Mouse (Mus musculus) stomach, embryonic 14.5 days (tissue): ENCODE results near the gene Ptprg. TPM values are rescaled to one million over a fixed set of nuclear protein-coding genes. Genes with fewer than 3 reads are reported as not detected.

ENCODE experiments used
- ATAC-seq: fragments of 200-750 bp; cut with Nextera tagmentation; 2 replicates; pipeline ENCODE4 v1.8.0; 2017; ENCODE audit warnings: low read depth, moderate TSS enrichment; ENCODE audit not compliant: insufficient number of reproducible peaks, insufficient read depth, low FRiP score
- H3K27ac ChIP-seq: fragments of 300-500 bp; sonication (generic); 2 replicates; pipeline ENCODE4 v1.5.1; 2014; ENCODE audit warnings: mild to moderate bottlenecking, low read length, moderate library complexity, mixed read lengths
- H3K27me3 ChIP-seq: fragments of 300-500 bp; sonication (generic); 2 replicates; pipeline ENCODE4 v1.6.1; 2014; ENCODE audit warnings: low read length, control low read depth, mixed read lengths; ENCODE audit not compliant: control insufficient read depth, insufficient read depth
- H3K36me3 ChIP-seq: fragments of 300-500 bp; sonication (generic); 2 replicates; pipeline ENCODE4 v1.6.1; 2014; ENCODE audit warnings: mild to moderate bottlenecking, control low read depth, low read length, moderate library complexity, mixed read lengths; ENCODE audit not compliant: control insufficient read depth, insufficient read depth
- H3K4me1 ChIP-seq: fragments of 300-500 bp; sonication (generic); 2 replicates; pipeline ENCODE4 v1.6.1; 2014; ENCODE audit warnings: low read length, control low read depth, mixed read lengths; ENCODE audit not compliant: control insufficient read depth, insufficient read depth
- H3K4me2 ChIP-seq: fragments of 300-500 bp; sonication (generic); replicated peaks from 2 replicates; pipeline ENCODE4 v1.6.1; 2014; ENCODE audit warnings: low read depth, low read length, control low read depth
- H3K4me3 ChIP-seq: fragments of 300-500 bp; sonication (generic); 2 replicates; pipeline ENCODE4 v1.5.1; 2014; ENCODE audit warnings: low read depth, low read length, control low read depth
- H3K9ac ChIP-seq: fragments of 300-500 bp; sonication (generic); replicated peaks from 2 replicates; pipeline ENCODE4 v1.6.1; 2014; ENCODE audit warnings: low read depth, mild to moderate bottlenecking, control low read depth, low read length, moderate library complexity, mixed read lengths
- H3K9me3 ChIP-seq: fragments of 300-500 bp; sonication (generic); 2 replicates; pipeline ENCODE4 v1.6.1; 2016; ENCODE audit warnings: low read depth, low read length, control low read depth; ENCODE audit not compliant: control insufficient read depth
- WGBS: fragments of 180-500 bp; shearing (Covaris S2); extraction: QIAGEN DNeasy Blood & Tissue Kit; methylation state at CpG from one replicate; pipeline ENCODE4 v1.1.7; 2014; 5-methylcytosine and 5-hydroxymethylcytosine counted together
- polyA plus RNA-seq: library from polyadenylated mRNA; unstranded; fragments of >200 nt; fragmentation: Nextera tagmentation; extraction: Ambion mirVana; gene quantifications from 2 replicates; pipeline ENCODE4 v1.2.1, GENCODE M21; 2014

The Ptprg gene
- polyA plus RNA-seq, 1 experiment from 2014 or later = 31.3 TPM

- Histone ChIP-seq H3K27me3 (no peaks in the 10 kb centered on the region), H3K9ac (no peak overlapping the region), H3K4me2 (no peak overlapping the region), H3K27ac (no peak overlapping the region), H3K4me1 (peaks cover 15% of the 10 kb centered on the region; the same call in 1 of the 2 replicates), H3K36me3 (no peaks in the 10 kb centered on the region), H3K4me3 (no peak overlapping the region), H3K9me3 (no peaks in the 10 kb centered on the region)
- ATAC-seq = no peak
- WGBS = 27% methylated on average over 6 of the region's 6 CpGs
These were observed 529.0 kb downstream of the Ptprg start for GRCm38 (mm10) chr14:12082131-12082921.

DNA sequence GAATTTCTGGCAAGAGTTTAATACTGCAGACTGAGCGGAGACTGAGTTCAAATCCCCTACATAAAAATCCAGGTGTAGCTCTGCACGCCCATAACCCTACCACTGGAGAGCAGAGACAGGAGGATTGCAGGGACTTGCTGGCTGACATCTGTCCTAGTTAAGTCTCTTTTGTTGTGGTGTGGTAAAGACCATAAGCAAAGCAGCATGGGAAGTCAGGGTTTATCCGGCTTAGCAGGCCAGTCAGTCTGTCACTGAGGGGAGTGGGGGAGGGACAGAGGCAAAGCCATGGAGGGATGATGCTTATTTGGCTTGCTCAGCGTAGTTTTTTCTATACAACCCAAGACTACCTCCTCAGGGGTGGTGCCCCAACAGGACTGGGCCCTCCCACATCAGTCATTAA, 530.7 kb downstream of the Ptprg start:
- H3K4me3 ChIP-seq = no peak overlapping the region
- H3K4me1 ChIP-seq = peaks cover 15% of the 10 kb centered on the region; the same call in 1 of the 2 replicates
- no peaks in the 10 kb centered on the region for H3K27me3 ChIP-seq
- ATAC-seq = no peak
- no peaks in the 10 kb centered on the region for H3K9me3 ChIP-seq
- H3K27ac ChIP-seq = no peak overlapping the region
- no peak overlapping the region for H3K9ac ChIP-seq
- H3K4me2 ChIP-seq = no peak overlapping the region
- 75% methylated on average over 4 of the region's 4 CpGs for WGBS
- H3K36me3 ChIP-seq = no peaks in the 10 kb centered on the region

DNA sequence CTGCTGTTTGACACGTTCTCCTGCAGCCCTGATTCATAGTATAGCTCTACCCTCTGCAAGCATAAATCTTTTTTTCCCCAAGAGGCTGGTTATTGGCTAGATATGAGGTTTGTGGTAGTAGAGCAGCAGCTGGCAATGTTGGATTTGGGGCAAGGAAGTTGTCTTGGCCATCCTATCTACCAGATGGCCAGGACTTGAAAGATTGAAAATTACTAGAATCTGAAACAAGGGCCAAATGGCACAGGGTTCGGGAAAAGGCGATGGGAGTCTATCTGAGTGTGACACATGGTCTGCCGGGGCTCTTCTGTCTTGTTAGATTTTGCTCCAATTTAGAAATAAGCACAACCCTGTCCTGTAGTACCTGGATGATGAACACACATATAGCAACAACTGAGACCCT, 531.7 kb downstream of the Ptprg start:
- H3K27me3 ChIP-seq = no peaks in the 10 kb centered on the region
- no peaks in the 10 kb centered on the region for H3K36me3 ChIP-seq
- ATAC-seq = no peak
- H3K4me3 ChIP-seq = no peak overlapping the region
- H3K4me2 ChIP-seq = no peak overlapping the region
- H3K9me3 ChIP-seq = no peaks in the 10 kb centered on the region
- H3K9ac ChIP-seq = no peak overlapping the region
- H3K27ac ChIP-seq = no peak overlapping the region
- peaks cover 15% of the 10 kb centered on the region; the same call in 1 of the 2 replicates for H3K4me1 ChIP-seq
- 83% methylated on average over 4 of the region's 4 CpGs for WGBS

GRCm38 (mm10) chr14:12086167-12086566, 532.8 kb downstream of the Ptprg start:
- peaks cover 15% of the 10 kb centered on the region; the same call in 1 of the 2 replicates for H3K4me1 ChIP-seq
- H3K4me3 ChIP-seq = no peak overlapping the region
- no peaks in the 10 kb centered on the region for H3K36me3 ChIP-seq
- H3K27me3 ChIP-seq = no peaks in the 10 kb centered on the region
- ATAC-seq = no peak
- no peak overlapping the region for H3K27ac ChIP-seq
- no peak overlapping the region for H3K9ac ChIP-seq
- no peaks in the 10 kb centered on the region for H3K9me3 ChIP-seq
- 25% methylated on average over 5 of the region's 5 CpGs for WGBS
- H3K4me2 ChIP-seq = no peak overlapping the region

GRCm38 (mm10) chr14:12089954-12090353, 536.6 kb downstream of the Ptprg start:
- Histone ChIP-seq H3K4me2 (no peak overlapping the region), H3K4me3 (no peak overlapping the region), H3K27ac (no peak overlapping the region), H3K36me3 (no peaks in the 10 kb centered on the region), H3K9ac (no peak overlapping the region), H3K4me1 (peaks cover 7% of the 10 kb centered on the region; the same call in 1 of the 2 replicates), H3K27me3 (no peaks in the 10 kb centered on the region), H3K9me3 (no peaks in the 10 kb centered on the region)
- no peak for ATAC-seq

DNA sequence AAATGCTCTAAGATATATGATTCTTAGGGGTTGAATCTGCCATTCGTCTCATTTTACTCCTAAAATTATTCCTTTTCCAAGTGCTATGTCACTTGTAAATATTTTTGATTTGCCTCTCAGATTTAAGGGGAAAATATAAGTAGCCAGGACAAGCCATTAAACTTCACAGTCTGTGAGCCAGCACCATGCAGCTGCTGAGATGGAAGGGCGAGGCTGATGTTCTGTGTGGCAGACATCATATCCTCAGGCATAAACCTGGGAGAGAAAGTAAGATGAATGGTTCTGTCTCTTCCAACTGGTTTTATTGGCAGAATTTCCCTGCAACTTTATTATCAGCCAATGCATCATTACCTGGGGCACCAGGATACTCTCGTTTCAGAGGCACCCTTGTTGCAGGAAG, 538.4 kb downstream of the Ptprg start:
- no peaks in the 10 kb centered on the region for H3K9me3 ChIP-seq
- H3K27ac ChIP-seq = no peak overlapping the region
- no peak overlapping the region for H3K4me3 ChIP-seq
- no peak overlapping the region for H3K9ac ChIP-seq
- H3K4me2 ChIP-seq = no peak overlapping the region
- no peak for ATAC-seq
- H3K27me3 ChIP-seq = no peaks in the 10 kb centered on the region
- 72% methylated on average over 3 of the region's 3 CpGs for WGBS
- no peaks in the 10 kb centered on the region for H3K4me1 ChIP-seq
- no peaks in the 10 kb centered on the region for H3K36me3 ChIP-seq

DNA sequence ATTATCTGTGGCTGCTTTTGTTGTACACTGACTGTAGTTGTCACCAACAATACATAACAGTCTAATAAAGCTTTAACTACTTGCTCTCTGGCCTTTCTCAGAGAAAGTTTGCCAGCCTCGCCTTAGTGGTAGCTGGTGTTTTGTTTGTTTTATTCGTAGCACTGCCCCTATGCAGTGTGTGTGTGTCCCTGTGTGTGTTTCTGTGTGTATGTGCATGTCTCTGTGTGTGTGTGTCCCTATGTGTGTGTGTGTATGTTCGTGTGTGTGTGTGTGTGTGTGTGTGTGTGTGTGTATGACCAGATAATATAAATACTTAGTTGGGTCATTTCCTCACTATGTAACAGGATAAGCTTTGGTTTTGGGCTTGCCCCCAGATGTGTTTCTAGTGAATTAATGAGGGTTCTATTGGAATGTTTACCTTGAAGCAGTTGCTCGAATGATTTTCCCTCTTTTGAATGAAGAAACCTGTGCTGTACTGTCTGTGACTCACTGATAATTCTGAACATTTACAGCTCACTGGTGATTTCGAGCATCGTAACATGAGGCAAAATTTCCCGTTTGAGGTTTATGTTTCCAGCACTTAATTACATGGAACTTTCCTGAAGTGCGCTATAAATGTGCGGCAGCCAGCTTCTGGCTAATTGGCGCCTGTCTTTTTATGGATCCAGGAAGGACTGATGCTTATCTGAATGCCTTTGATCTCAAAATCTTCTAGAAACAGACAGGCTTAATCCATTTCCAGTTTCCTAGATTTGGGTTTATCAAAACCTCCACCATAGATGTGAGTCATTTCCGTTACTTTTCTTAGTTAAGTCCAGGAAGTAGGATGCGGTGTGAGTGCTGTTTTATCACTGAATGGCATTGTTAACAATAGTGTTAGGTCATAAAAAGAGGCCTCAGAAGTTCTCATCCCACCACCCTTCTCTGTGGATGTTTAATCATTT, 546.3 kb downstream of the Ptprg start:
- H3K4me2 ChIP-seq = no peak overlapping the region
- no peak overlapping the region for H3K27ac ChIP-seq
- 60% methylated on average over 12 of the region's 12 CpGs for WGBS
- H3K9ac ChIP-seq = no peak overlapping the region
- no peaks in the 10 kb centered on the region for H3K4me1 ChIP-seq
- no peak for ATAC-seq
- H3K36me3 ChIP-seq = no peaks in the 10 kb centered on the region
- H3K9me3 ChIP-seq = no peaks in the 10 kb centered on the region
- H3K4me3 ChIP-seq = no peak overlapping the region
- H3K27me3 ChIP-seq = no peaks in the 10 kb centered on the region

- Histone ChIP-seq H3K4me2 (no peak overlapping the region), H3K4me1 (no peaks in the 10 kb centered on the region), H3K9ac (no peak overlapping the region), H3K9me3 (no peaks in the 10 kb centered on the region), H3K4me3 (no peak overlapping the region), H3K27ac (no peak overlapping the region), H3K27me3 (no peaks in the 10 kb centered on the region), H3K36me3 (no peaks in the 10 kb centered on the region)
- no peak for ATAC-seq
- WGBS = 75% methylated on average over 11 of the region's 11 CpGs
These were observed 549.3 kb downstream of the Ptprg start for GRCm38 (mm10) chr14:12102389-12103325.
